Mouse (Mus musculus): Measurements from ENCODE around the gene 1700020N01Rik. TPM values are rescaled to one million over a fixed set of nuclear protein-coding genes. Genes with fewer than 3 reads are reported as not detected.

The 1700020N01Rik gene
- total and polyA plus RNA-seq, 2 experiments from 2014 or later: not detected

GRCm38 (mm10) chr10:21573713-21574112 is 19.2 kb upstream of the 1700020N01Rik start:
- no peak for TF ChIP-seq CTCF (IDR thresholded peaks at IDR 0.05; ENCODE audit: low read depth)
- WGBS: 83% methylated on average over 4 of the region's 4 CpGs
- no peak overlapping the region for H3K4me2 ChIP-seq (ENCODE audit: low read depth)

GRCm38 (mm10) chr10:21575806-21576378 is 17.1 kb upstream of the 1700020N01Rik start:
- WGBS: 53% methylated on average over 11 of the region's 11 CpGs
- peak; percentile 11 for DNase-seq
- H3K9ac ChIP-seq: no peak overlapping the region

More at GRCm38 (mm10) chr10:21573713-21574112, 19.2 kb upstream of the 1700020N01Rik start:
- Histone ChIP-seq H3K27ac (ENCODE audit: low read depth, low read length) (no peak overlapping the region), H3K4me3 (ENCODE audit: low read depth, low read length) (no peak overlapping the region), H3K36me3 (ENCODE audit: insufficient read depth) (no peaks in the 10 kb centered on the region), H3K9ac (no peak overlapping the region), H3K27me3 (ENCODE audit: insufficient read depth, low read length) (no peaks in the 10 kb centered on the region), H3K4me1 (ENCODE audit: insufficient read depth) (no peaks in the 10 kb centered on the region), H3K9me3 (ENCODE audit: low read length) (no peaks in the 10 kb centered on the region)
- no peak for DNase-seq
- no peak for ATAC-seq

GRCm38 (mm10) chr10:21577798-21578197 is 15.1 kb upstream of the 1700020N01Rik start:
- Histone ChIP-seq H3K4me2 (ENCODE audit: low read depth) (no peak overlapping the region), H3K27ac (ENCODE audit: low read depth, low read length) (no peak overlapping the region), H3K27me3 (ENCODE audit: insufficient read depth, low read length) (no peaks in the 10 kb centered on the region), H3K9ac (no peak overlapping the region), H3K9me3 (ENCODE audit: low read length) (no peaks in the 10 kb centered on the region), H3K36me3 (ENCODE audit: insufficient read depth) (no peaks in the 10 kb centered on the region), H3K4me3 (ENCODE audit: low read depth, low read length) (no peak overlapping the region), H3K4me1 (ENCODE audit: insufficient read depth) (no peaks in the 10 kb centered on the region)
- ATAC-seq: no peak
- 94% methylated on average over 6 of the region's 6 CpGs for WGBS
- no peak for TF ChIP-seq CTCF (IDR thresholded peaks at IDR 0.05; ENCODE audit: low read depth)
- no peak for DNase-seq

More at GRCm38 (mm10) chr10:21575806-21576378, 17.1 kb upstream of the 1700020N01Rik start:
- peak; percentile 40; the same call in 1 of the 2 replicates for ATAC-seq
- H3K27me3 ChIP-seq (ENCODE audit: insufficient read depth, low read length): no peaks in the 10 kb centered on the region
- no peaks in the 10 kb centered on the region for H3K4me1 ChIP-seq (ENCODE audit: insufficient read depth)
- TF ChIP-seq CTCF (IDR thresholded peaks at IDR 0.05; ENCODE audit: low read depth): no peak
- H3K36me3 ChIP-seq (ENCODE audit: insufficient read depth): no peaks in the 10 kb centered on the region
- no peak overlapping the region for H3K27ac ChIP-seq (ENCODE audit: low read depth, low read length)
- H3K4me2 ChIP-seq (ENCODE audit: low read depth): no peak overlapping the region
- H3K4me3 ChIP-seq (ENCODE audit: low read depth, low read length): no peak overlapping the region
- H3K9me3 ChIP-seq (ENCODE audit: low read length): no peaks in the 10 kb centered on the region

- no peak overlapping the region for H3K4me2 ChIP-seq (ENCODE audit: low read depth)
- no peaks in the 10 kb centered on the region for H3K36me3 ChIP-seq (ENCODE audit: insufficient read depth)
- WGBS: 91% methylated on average over 1 of the region's 1 CpGs
- no peaks in the 10 kb centered on the region for H3K4me1 ChIP-seq (ENCODE audit: insufficient read depth)
- TF ChIP-seq CTCF (IDR thresholded peaks at IDR 0.05; ENCODE audit: low read depth): no peak
- no peak overlapping the region for H3K4me3 ChIP-seq (ENCODE audit: low read depth, low read length)
- H3K9me3 ChIP-seq (ENCODE audit: low read length): no peaks in the 10 kb centered on the region
- no peaks in the 10 kb centered on the region for H3K27me3 ChIP-seq (ENCODE audit: insufficient read depth, low read length)
- DNase-seq (no peak), ATAC-seq (no peak)
- H3K9ac ChIP-seq: no peak overlapping the region
- no peak overlapping the region for H3K27ac ChIP-seq (ENCODE audit: low read depth, low read length)
These were observed 11.4 kb upstream of the 1700020N01Rik start for GRCm38 (mm10) chr10:21581546-21581945.

GRCm38 (mm10) chr10:21587041-21587440 is 5.9 kb upstream of the 1700020N01Rik start:
- Histone ChIP-seq H3K9ac (no peak overlapping the region), H3K27me3 (ENCODE audit: insufficient read depth, low read length) (no peaks in the 10 kb centered on the region), H3K4me3 (ENCODE audit: low read depth, low read length) (no peak overlapping the region), H3K36me3 (ENCODE audit: insufficient read depth) (no peaks in the 10 kb centered on the region), H3K9me3 (ENCODE audit: low read length) (no peaks in the 10 kb centered on the region), H3K4me2 (ENCODE audit: low read depth) (no peak overlapping the region), H3K27ac (ENCODE audit: low read depth, low read length) (no peak overlapping the region), H3K4me1 (ENCODE audit: insufficient read depth) (no peaks in the 10 kb centered on the region)
- ATAC-seq: no peak
- 73% methylated on average over 2 of the region's 2 CpGs for WGBS
- TF ChIP-seq CTCF (IDR thresholded peaks at IDR 0.05; ENCODE audit: low read depth): no peak
- DNase-seq: no peak

- H3K4me2 ChIP-seq (ENCODE audit: low read depth): no peak overlapping the region
- peak; percentile 25 for DNase-seq
- WGBS: 59% methylated on average over 4 of the region's 4 CpGs
- no peak overlapping the region for H3K27ac ChIP-seq (ENCODE audit: low read depth, low read length)
- H3K9me3 ChIP-seq (ENCODE audit: low read length): no peaks in the 10 kb centered on the region
- H3K36me3 ChIP-seq (ENCODE audit: insufficient read depth): no peaks in the 10 kb centered on the region
- H3K27me3 ChIP-seq (ENCODE audit: insufficient read depth, low read length): no peaks in the 10 kb centered on the region
- TF ChIP-seq CTCF (IDR thresholded peaks at IDR 0.05; ENCODE audit: low read depth): no peak
- H3K4me3 ChIP-seq (ENCODE audit: low read depth, low read length): no peak overlapping the region
- no peak for ATAC-seq
- no peaks in the 10 kb centered on the region for H3K4me1 ChIP-seq (ENCODE audit: insufficient read depth)
- H3K9ac ChIP-seq: no peak overlapping the region
These were observed 4.7 kb upstream of the 1700020N01Rik start for GRCm38 (mm10) chr10:21588007-21588852.

GRCm38 (mm10) chr10:21600931-21601330 is 8.0 kb downstream of the 1700020N01Rik start:
- DNase-seq: peak; percentile 30
- TF ChIP-seq CTCF (IDR thresholded peaks at IDR 0.05; ENCODE audit: low read depth): peak; percentile 75
- H3K27ac ChIP-seq (ENCODE audit: low read depth, low read length): no peak overlapping the region
- WGBS: 52% methylated on average over 5 of the region's 5 CpGs
- H3K9me3 ChIP-seq (ENCODE audit: low read length): no peaks in the 10 kb centered on the region
- no peak overlapping the region for H3K4me2 ChIP-seq (ENCODE audit: low read depth)
- H3K27me3 ChIP-seq (ENCODE audit: insufficient read depth, low read length): no peaks in the 10 kb centered on the region
- peaks cover 7% of the 10 kb centered on the region for H3K4me1 ChIP-seq (ENCODE audit: insufficient read depth)
- no peaks in the 10 kb centered on the region for H3K36me3 ChIP-seq (ENCODE audit: insufficient read depth)
- no peak overlapping the region for H3K9ac ChIP-seq
- H3K4me3 ChIP-seq (ENCODE audit: low read depth, low read length): no peak overlapping the region
- ATAC-seq: no peak
